Mouse (Mus musculus) thymus, adult 2 months (tissue): ENCODE data around the gene Nrxn2. TPM values are rescaled to one million over a fixed set of nuclear protein-coding genes. Genes with fewer than 3 reads are reported as not detected.

Source experiments
- DNase-seq: peaks from one replicate; pipeline ENCODE4 v3.0.0; 2021
- H3K27ac ChIP-seq: fragments of 200-500 bp; 2 replicates; pipeline ENCODE4 v1.5.1; 2012; ENCODE audit warnings: low read length, control low read depth; ENCODE audit not compliant: control insufficient read depth, insufficient read depth
- H3K27me3 ChIP-seq: fragments of 200-500 bp; 2 replicates; pipeline ENCODE4 v1.6.1; 2012; ENCODE audit warnings: mild to moderate bottlenecking, low read length, moderate library complexity, mixed read lengths; ENCODE audit not compliant: control insufficient read depth, insufficient read depth
- H3K36me3 ChIP-seq: fragments of 200-500 bp; 2 replicates; pipeline ENCODE4 v1.6.1; 2012; ENCODE audit warnings: mild to moderate bottlenecking, low read length, moderate library complexity; ENCODE audit not compliant: control insufficient read depth, insufficient read depth
- H3K4me1 ChIP-seq: fragments of 200-500 bp; replicated peaks from 2 replicates; pipeline ENCODE4 v1.6.1; 2012; ENCODE audit warnings: low read length; ENCODE audit not compliant: control insufficient read depth, insufficient read depth
- H3K4me3 ChIP-seq: fragments of 200-500 bp; 2 replicates; pipeline ENCODE4 v1.5.1; 2012; ENCODE audit warnings: mild to moderate bottlenecking, low read length, control low read depth, moderate library complexity; ENCODE audit not compliant: control insufficient read depth, insufficient read depth
- CTCF ChIP-seq: fragments of 200-500 bp; IDR thresholded peaks from 2 replicates; pipeline ENCODE4 v1.5.1; 2012; ENCODE audit warnings: mild to moderate bottlenecking, control low read depth, low read length, moderate library complexity, borderline replicate concordance; ENCODE audit not compliant: control insufficient read depth, poor library complexity, insufficient read depth; ENCODE audit errors: extremely low read depth
- POLR2A ChIP-seq: fragments of 200-500 bp; IDR thresholded peaks from 2 replicates; pipeline ENCODE4 v1.6.1; 2012; ENCODE audit warnings: mild to moderate bottlenecking, low read length, control low read depth, moderate library complexity; ENCODE audit not compliant: control insufficient read depth, poor library complexity, insufficient read depth; ENCODE audit errors: extremely low read depth
- WGBS: fragments of 180-500 bp; shearing (Covaris S2); methylation state at CpG from one replicate; pipeline ENCODE4 v1.1.7; 2018; 5-methylcytosine and 5-hydroxymethylcytosine counted together
- polyA plus RNA-seq: library from polyadenylated mRNA; depleted of rRNA; stranded (reverse); fragments of >200 nt; gene quantifications from 2 replicates; pipeline ENCODE4 v1.2.3, GENCODE M21; 2012

The Nrxn2 gene
- polyA plus RNA-seq, 1 experiment = 1.5 TPM

DNA sequence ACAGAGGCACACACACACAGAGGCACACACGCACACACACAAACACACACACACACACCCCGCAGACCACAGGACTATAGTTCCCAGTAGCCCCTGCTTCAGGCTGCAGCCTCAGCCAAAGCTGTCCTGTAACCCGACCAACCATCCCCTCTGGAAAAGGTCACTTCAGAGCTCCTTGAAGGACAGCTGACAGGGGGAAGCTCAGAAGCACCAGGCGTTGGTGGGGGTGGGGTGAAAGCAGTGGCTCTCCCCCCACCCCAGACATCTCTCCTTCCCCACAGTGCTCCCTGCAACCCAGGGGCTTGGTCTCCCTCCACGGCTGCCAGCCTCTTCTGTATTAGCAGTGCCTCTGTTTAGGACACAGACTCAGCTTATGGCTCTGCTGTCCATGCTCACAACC lies 35.1 kb upstream of the Nrxn2 start:
- TF ChIP-seq CTCF (no peak), POLR2A (no peak)
- peaks cover 13% of the 10 kb centered on the region for H3K4me1 ChIP-seq
- DNase-seq = no peak
- H3K27me3 ChIP-seq = no peaks in the 10 kb centered on the region
- peaks cover 4% of the 10 kb centered on the region; the same call in 1 of the 2 replicates for H3K36me3 ChIP-seq
- 39% methylated on average over 5 of the region's 5 CpGs for WGBS
- no peak overlapping the region for H3K4me3 ChIP-seq
- H3K27ac ChIP-seq = no peak overlapping the region

DNA sequence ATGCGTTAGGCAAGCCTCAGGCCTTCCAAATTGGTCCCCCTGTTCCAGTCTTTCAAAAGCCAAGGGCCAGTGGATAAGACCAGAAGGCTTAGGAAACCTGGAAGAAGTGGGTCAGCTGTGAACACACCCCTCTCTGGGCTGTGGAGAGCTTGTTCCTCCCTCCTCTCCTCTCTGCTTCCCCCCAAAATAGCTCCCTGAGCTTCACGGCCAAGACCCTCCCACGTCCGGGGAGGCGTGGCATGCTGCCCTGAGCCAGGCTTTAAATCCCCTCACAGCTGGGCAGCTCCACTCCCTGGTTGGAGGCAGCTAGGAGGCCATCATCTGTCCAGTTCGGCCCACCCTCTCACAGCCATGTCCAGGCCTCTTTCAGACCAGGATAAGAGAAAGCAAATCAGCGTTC lies 34.4 kb upstream of the Nrxn2 start, which contains the start of gene Pygm:
Gene Pygm, plus strand, starts transcription at position 272 of the 400 bp plus-strand sequence.
- Histone ChIP-seq H3K4me3 (no peak within 1 kb of the TSS), H3K4me1 (peaks cover 20% of the 10 kb centered on the region), H3K27me3 (no peaks in the 10 kb centered on the region), H3K27ac (no peak within 1 kb of the TSS), H3K36me3 (peaks cover 4% of the 10 kb centered on the region; the same call in 1 of the 2 replicates)
- WGBS = 27% methylated on average over 7 of the region's 7 CpGs
- TF ChIP-seq POLR2A = no peak
- TF ChIP-seq CTCF = no peak
- no peak for DNase-seq

DNA sequence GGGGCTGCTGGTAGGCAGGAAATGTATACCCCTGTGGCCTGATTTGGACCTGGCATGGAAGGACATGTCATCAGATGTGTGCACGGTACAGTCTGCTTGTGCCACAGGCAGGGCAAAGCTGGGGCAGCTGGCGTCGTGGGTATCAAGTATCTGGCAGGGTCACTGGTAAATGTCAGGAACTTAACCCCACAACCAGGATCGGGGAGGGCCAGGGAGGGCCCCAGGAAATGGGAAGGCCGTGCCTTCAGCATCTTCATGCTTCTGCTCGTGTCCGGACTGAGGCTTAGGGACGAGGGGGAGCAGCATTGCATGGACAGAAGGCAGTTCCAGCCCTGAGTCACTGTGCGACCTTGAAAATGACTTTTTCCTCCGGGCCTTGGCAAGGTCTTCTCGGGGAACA lies 33.6 kb upstream of the Nrxn2 start:
- Histone ChIP-seq H3K36me3 (peaks cover 4% of the 10 kb centered on the region; the same call in 1 of the 2 replicates), H3K27me3 (no peaks in the 10 kb centered on the region), H3K4me3 (no peak overlapping the region), H3K27ac (no peak overlapping the region), H3K4me1 (peaks cover 28% of the 10 kb centered on the region)
- TF ChIP-seq CTCF = no peak
- no peak for TF ChIP-seq POLR2A
- WGBS = 81% methylated on average over 11 of the region's 11 CpGs
- no peak for DNase-seq

DNA sequence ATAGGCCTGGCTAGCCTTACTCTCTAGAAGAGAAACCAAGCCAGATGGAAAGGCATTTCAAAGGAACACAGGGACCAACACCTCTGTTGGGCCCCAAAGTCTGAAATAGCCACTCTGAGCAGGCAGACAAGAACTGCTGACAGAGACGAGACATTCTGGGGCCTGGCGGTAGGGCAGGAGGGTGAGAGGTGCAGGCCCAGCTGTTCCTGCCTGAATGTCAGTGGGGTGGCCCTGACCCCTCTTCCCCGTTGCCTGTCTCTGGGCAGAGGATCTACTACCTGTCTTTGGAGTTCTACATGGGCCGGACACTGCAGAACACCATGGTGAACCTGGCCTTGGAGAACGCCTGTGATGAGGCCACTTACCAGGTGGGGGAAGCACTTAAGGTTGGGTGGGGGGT lies 33.1 kb upstream of the Nrxn2 start:
- no peak for DNase-seq
- peaks cover 3% of the 10 kb centered on the region; the same call in 1 of the 2 replicates for H3K36me3 ChIP-seq
- no peak overlapping the region for H3K4me3 ChIP-seq
- H3K4me1 ChIP-seq = peaks cover 32% of the 10 kb centered on the region
- 93% methylated on average over 5 of the region's 5 CpGs for WGBS
- no peaks in the 10 kb centered on the region for H3K27me3 ChIP-seq
- no peak for TF ChIP-seq CTCF
- no peak for TF ChIP-seq POLR2A
- H3K27ac ChIP-seq = no peak overlapping the region

DNA sequence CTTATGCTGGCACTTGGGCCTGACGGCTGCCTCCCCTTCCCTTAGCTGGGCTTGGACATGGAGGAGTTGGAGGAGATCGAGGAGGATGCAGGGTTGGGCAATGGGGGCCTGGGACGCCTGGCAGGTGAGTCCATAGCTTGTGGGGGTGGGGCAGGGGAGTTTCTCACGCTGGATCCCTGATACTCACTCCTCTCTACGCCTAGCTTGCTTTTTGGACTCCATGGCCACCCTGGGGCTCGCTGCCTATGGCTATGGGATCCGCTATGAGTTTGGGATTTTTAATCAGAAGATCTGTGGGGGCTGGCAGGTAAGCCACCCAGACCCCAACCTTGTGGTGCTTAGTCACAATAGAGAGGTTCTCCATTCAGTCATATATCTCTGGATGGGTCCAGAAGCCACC lies 32.7 kb upstream of the Nrxn2 start:
- H3K36me3 ChIP-seq = no peaks in the 10 kb centered on the region; the same call in 1 of the 2 replicates
- 92% methylated on average over 7 of the region's 7 CpGs for WGBS
- no peak overlapping the region for H3K4me3 ChIP-seq
- DNase-seq = no peak
- no peak for TF ChIP-seq POLR2A
- no peak overlapping the region for H3K27ac ChIP-seq
- H3K4me1 ChIP-seq = peaks cover 32% of the 10 kb centered on the region
- no peaks in the 10 kb centered on the region for H3K27me3 ChIP-seq

DNA sequence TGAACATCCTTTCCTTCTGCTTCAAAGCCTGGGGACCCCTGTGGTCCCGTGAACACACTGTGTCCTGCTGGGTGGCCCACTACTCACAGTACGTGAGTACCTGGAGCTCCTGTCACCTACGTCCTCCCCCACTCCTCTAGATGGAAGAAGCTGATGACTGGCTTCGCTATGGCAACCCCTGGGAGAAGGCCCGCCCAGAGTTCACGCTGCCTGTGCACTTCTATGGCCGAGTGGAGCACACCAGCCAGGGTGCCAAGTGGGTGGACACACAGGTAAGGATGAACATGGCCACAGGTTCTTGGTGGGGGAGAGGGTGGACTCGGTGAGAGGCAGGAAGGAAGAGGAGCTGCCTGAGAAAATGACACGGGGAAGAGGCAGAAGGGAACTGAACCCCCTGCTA lies 32.3 kb upstream of the Nrxn2 start:
- no peak for TF ChIP-seq POLR2A
- TF ChIP-seq CTCF = no peak
- no peak overlapping the region for H3K4me3 ChIP-seq
- WGBS = 84% methylated on average over 9 of the region's 9 CpGs

DNA sequence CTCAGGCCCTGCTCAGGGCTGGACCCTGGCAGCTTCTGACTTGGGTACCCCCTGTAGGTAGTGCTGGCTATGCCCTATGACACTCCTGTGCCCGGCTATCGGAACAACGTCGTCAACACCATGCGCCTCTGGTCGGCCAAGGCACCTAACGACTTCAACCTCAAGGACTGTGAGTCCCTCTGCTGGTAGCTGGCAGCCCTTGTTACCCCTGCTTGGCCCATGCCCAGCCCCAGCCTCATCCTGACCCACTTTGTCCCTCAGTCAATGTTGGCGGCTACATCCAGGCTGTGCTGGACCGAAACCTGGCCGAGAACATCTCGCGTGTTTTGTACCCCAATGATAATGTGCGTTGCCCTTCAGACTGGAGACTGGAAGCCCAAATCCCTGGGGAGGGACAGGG lies 30.5 kb upstream of the Nrxn2 start:
- DNase-seq = no peak
- TF ChIP-seq CTCF (no peak), POLR2A (no peak)
- Histone ChIP-seq H3K27me3 (no peaks in the 10 kb centered on the region), H3K27ac (no peak overlapping the region), H3K4me1 (peaks cover 32% of the 10 kb centered on the region), H3K36me3 (no peaks in the 10 kb centered on the region), H3K4me3 (no peak overlapping the region)
- WGBS = 88% methylated on average over 13 of the region's 13 CpGs

More for the DNA sequence above, 32.3 kb upstream of the Nrxn2 start:
- no peak for DNase-seq
- Histone ChIP-seq H3K4me1 (peaks cover 32% of the 10 kb centered on the region), H3K27ac (no peak overlapping the region), H3K27me3 (no peaks in the 10 kb centered on the region), H3K36me3 (no peaks in the 10 kb centered on the region)
